26 mouse cellular contexts compared by ENCODE assay signal in genomic region chr13:40384962-40385361, GRCm38 (mm10). TPM values are rescaled to one million over a fixed set of nuclear protein-coding genes. Genes with fewer than 3 reads are reported as not detected.
"Had no signal": no experiment of that assay in that cellular context is flagged by ENCODE, and none has a peak within 500 bp of the region (broad histone marks: within the 10 kb centered on the region; RNA-seq: fewer than 3 reads in every experiment).

No protein-coding gene starts in this region.

- H3K4me1 ChIP-seq: limb, embryonic 12.5 days; limb, embryonic 15.5 days had no signal

- DNase-seq: kidney, adult 9 months; kidney, postnatal 10 days; kidney, postnatal 4 days; left cerebral cortex, postnatal 4 days; liver, postnatal 0 days; lung, embryonic 14.5 days; midbrain, embryonic 14.5 days; thymus, adult 18-20 months; thymus, postnatal 36 days had no signal

- H3K9me3 ChIP-seq: limb, embryonic 12.5 days; limb, embryonic 15.5 days had no signal

- H3K27ac ChIP-seq: limb, embryonic 12.5 days; limb, embryonic 15.5 days; liver, embryonic 14.5 days; macrophage had no signal

- H3K4me3 ChIP-seq: limb, embryonic 12.5 days; limb, embryonic 15.5 days had no signal

- H3K9ac ChIP-seq: limb, embryonic 12.5 days; limb, embryonic 15.5 days; liver, embryonic 14.5 days; liver, postnatal 0 days; lung, embryonic 14.5 days had no signal

- H3K4me2 ChIP-seq: limb, embryonic 12.5 days; limb, embryonic 15.5 days; liver, embryonic 11.5 days; lung, embryonic 14.5 days; midbrain, embryonic 11.5 days had no signal

- H3K36me3 ChIP-seq: limb, embryonic 12.5 days; limb, embryonic 15.5 days had no signal

- ATAC-seq: liver, postnatal 0 days; lung, postnatal 0 days had no signal

- H3K27me3 ChIP-seq: limb, embryonic 12.5 days; limb, embryonic 15.5 days had no signal

RNA-seq across cellular contexts. Expression of gene Ofcc1, which starts 23.7 kb away (rescaled TPM):
- total RNA-seq: layer of hippocampus, adult 18-20 months; layer of hippocampus, postnatal 14 days; left cerebral cortex, adult 8-10 months; left cerebral cortex, postnatal 14 days; left cerebral cortex, postnatal 4 days; megakaryocyte-erythroid progenitor cell, adult 5-6 weeks; midbrain, postnatal 0 days had no signal
- polyA plus RNA-seq: liver, embryonic 11.5 days; liver, embryonic 14.5 days; liver, postnatal 0 days; lung, embryonic 14.5 days; lung, postnatal 0 days; macrophage; midbrain, embryonic 11.5 days; neural tube, embryonic 11.5 days; small intestine, adult 2 months; spleen, adult 2 months; testis, adult 2 months had no signal
